Mouse (Mus musculus) left cerebral cortex, postnatal 25 days (tissue): ENCODE measurements at regions not wholly inside any gene's neighbourhood (a gene's known extent, or its start where the extent isn't known, plus 50 kb on each side); places are given as distances from the start of the nearest gene placed in this dataset.
A peak's percentile ranks its signal among the peaks of the same experiment; 100 is the strongest.

Experiments used
- DNase-seq, 2 experiments: peaks; one replicate each; pipeline ENCODE4 v3.0.0; 2022; ENCODE audit warnings: low spot score in 2 of 2, mixed read lengths in 1 of 2
- intact Hi-C: fragments of 180-260 bp; cut with DNase I; formaldehyde crosslinking; loops from one replicate; pipeline ENCODE4 v1.15.1; 2025

DNA sequence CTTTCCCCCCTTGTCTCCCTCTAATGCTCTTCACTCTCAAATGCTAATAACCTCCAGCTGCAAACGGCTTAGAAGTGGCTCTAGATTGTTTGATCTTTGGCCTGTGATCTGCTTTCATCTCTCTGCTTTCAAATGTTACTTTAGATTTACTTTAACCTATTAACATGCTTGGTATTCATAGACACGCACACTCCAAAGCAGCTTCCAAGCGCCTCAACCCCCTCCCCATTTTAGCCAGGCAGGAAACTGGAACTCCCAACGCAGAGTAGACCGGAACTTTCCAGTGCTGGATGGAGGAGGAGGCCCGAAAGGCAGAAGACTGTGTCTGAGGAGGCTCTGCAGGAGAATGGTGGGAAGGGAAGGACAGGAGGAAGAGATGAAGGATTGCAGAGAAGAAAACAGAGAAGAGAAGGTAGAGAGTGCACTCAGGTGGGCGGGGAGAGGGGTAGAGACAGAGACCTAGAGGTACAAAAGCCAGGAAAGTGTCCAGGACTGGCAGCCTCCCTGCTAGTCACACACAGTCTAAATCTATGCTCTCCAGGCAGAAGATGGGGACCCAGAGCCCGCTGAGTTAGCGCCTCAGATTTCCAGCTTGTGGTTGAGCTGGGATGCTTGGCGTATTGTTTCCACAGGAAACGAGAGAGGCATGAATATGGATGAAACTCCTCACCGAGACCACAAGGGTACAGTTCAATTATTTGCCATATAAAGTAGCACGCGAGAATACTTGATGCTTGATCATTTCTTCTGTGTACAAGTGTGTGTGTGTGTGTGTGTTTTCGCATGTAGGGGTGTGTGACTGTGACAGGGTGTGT is 167.6 kb upstream of the Gm4791 start:
- no peak for DNase-seq
- intact Hi-C loops: no loop called here

DNA sequence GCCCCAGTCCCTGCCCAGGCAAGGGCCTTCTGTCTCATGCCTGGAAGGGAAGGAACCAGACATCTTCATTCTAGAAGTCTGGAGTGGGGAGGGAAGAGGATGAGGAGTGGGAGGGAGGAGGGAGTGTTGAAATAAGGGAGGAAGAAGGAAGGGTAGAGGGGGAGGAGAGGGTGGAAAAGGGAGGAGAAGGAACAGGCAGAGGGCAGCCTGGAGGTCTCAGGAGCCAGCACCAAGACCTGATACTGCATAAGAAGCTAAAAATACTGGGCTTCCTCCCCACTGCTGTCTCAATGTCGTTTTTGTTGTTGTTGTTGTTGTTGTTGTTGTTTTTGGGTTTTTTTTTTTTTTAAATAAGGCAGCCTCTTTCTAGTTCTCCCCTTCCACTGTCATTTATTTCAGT is 168.2 kb upstream of the Gm4791 start:
- DNase-seq: no peak
- intact Hi-C loops: no loop called here

GRCm38 (mm10) chr9:46824703-46825102 is 173.8 kb upstream of the Gm4791 start:
- DNase-seq: peak in 1 of 2 experiments; percentile 11
- intact Hi-C loops: no loop called here

GRCm38 (mm10) chr9:46819808-46820207 is 178.7 kb upstream of the Gm4791 start:
- DNase-seq: no peak
- intact Hi-C loops: loop anchor here (5.0 kb wide), 1 partner anchor 428 kb away; no protein-coding TSS in a partner anchor

DNA sequence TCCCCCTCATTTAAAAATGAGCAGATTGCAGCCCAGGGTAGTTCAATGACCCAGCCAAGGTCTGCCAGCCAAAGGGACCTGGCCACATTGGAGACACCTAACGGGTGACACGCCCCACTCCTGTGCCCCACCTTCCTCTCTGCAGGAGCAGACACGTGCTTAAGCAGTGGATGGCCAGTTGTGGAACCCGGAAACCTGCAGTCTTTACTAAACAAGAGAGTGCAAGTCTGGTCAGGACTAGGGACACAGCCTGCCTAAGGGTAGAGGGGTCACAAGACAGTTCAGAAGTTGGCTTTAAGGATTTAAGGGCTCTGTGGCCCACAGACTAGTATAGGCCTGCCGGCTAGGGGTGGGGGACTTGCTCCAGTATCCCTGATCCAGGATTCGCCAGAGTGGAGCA is 179.2 kb upstream of the Gm4791 start:
- intact Hi-C loops: loop anchor here (5.0 kb wide), 1 partner anchor 427 kb away; no protein-coding TSS in a partner anchor
- DNase-seq: no peak

DNA sequence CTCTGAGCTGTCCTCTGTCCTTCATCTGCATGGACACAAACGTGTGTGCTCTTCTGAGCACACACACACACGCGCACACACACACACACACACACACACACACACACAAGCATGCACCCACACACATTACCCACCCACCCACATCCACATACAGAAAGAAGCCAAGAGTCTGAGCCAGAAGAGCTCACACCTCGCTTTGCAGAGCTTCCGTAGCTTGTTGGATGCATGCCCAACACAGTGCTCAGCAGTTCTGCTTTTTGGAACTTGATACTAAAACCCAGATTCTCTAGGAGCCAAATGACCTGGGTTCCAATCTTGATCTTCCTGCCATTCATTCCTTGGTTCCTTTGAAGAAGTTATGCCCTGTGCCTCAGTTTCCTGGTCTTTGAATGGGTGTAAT is 182.4 kb upstream of the Gm4791 start:
- intact Hi-C loops: loop anchor here (5.0 kb wide), 1 partner anchor 424 kb away; no protein-coding TSS in a partner anchor
- peak; percentile 66 to 86 for DNase-seq

DNA sequence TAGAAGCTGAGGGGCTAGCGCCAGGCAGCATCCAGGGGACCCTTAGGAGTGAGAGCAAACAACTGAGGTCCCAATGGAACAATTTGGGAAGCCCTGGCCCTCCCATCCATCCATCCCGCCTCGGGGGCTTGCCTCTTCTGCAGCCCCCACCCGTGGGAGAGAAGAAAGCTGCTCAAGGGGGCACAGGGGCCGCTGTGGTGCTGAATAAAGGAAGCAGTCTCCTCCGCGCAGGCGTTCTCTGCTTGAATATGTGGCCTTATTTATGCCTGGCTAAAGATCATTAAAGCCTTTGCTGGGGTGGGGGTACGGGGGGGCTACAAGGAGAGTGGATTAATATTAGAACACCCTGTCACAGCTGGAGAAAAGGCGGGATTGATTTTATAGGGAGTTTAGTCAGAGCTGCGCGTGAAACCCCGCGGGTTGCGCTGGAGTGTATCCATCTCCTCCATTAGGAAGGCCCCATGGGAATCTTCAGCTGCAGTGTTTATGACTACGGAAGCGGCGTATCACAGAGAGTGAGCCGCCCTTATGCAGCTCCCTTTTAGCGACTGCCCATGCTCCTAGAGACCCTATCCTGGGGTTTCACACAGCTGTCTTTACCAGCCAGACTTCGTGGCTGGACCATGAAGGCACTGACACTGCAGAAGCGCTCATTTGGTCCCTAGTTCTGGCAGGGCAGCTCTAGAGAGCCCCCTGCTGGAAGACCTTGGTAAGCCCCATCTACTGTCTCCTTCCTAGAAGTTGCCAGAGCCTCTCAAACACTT is 183.9 kb upstream of the Gm4791 start:
- intact Hi-C loops: loop anchor here (1.0 to 5.0 kb wide), 2 partner anchors 79 to 422 kb away; no protein-coding TSS in a partner anchor
- peak; percentile 85 to 88 for DNase-seq

- intact Hi-C loops: no loop called here
- no peak for DNase-seq
These were observed 188.3 kb upstream of the Gm4791 start for GRCm38 (mm10) chr9:46810266-46810665.

GRCm38 (mm10) chr9:46795446-46795845 is 203.1 kb upstream of the Gm4791 start:
- no peak for DNase-seq
- intact Hi-C loops: no loop called here

DNA sequence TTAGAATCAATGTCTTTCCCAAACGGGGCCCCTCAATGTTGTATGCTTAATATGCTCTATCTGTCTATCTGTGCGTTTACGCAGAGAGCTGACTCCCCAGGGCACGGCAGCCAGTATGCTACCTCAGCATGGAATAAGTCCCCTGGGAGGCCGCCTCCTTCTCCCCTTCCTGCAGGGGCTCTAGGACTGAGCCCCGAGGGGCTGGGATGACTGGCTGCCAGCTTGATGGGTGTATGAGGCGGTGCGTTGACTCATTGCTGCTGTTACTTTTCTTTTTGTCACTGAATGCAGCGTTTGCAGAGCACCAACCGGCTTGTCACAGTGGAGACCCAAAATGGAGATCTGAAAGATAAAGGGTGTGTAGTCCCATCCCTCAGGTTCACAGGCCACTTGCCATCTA is 209.5 kb upstream of the Gm4791 start:
- DNase-seq: peak; percentile 53 to 77
- intact Hi-C loops: no loop called here

DNA sequence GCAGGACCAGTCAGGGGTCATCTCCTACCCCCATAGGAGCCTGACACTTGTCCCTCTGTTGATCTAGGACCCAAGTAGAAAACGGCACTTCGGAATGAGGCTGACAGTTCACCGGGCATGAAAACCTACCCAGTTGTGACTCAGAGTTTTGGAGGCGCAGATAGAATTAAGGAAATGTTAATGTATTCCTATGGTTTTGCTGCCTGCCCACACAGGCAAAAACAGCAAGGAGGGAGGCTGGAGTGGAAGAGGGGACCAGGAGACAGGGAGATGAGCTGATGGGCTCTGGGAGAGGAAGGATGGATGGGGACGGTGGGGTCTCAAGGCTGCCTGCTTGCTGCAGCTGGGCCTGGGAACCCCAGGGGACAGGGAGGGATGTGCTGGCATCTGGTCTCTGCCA is 210.1 kb upstream of the Gm4791 start:
- DNase-seq: peak; percentile 59 to 89
- intact Hi-C loops: no loop called here

GRCm38 (mm10) chr9:46784355-46784975 is 214.1 kb upstream of the Gm4791 start:
- intact Hi-C loops: no loop called here
- peak; percentile 50 to 85 for DNase-seq

- no peak for DNase-seq
- intact Hi-C loops: no loop called here
These were observed 214.8 kb upstream of the Gm4791 start for GRCm38 (mm10) chr9:46783597-46784354.

GRCm38 (mm10) chr9:46781681-46782080 is 216.9 kb upstream of the Gm4791 start:
- intact Hi-C loops: no loop called here
- no peak for DNase-seq

DNA sequence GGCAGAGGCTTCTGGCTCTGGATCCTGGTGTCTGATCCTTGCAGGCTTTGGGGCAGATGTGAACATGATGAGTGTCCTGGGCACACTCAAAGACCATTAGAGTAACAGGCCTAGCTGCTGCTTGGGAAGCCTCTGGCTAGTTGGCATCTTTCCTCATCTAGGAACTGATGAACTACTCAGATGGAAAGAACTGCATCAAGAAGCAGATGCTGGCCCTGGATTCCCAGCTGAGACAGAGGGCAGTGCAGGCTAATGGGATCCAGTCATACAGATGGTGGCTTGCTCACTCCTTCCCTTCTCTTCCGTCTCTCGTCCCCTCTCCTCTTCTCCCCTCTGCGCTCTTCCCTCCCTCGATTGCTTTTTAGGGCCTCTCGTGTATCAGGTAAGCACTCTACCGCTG is 219.8 kb upstream of the Gm4791 start:
- DNase-seq: no peak
- intact Hi-C loops: no loop called here

DNA sequence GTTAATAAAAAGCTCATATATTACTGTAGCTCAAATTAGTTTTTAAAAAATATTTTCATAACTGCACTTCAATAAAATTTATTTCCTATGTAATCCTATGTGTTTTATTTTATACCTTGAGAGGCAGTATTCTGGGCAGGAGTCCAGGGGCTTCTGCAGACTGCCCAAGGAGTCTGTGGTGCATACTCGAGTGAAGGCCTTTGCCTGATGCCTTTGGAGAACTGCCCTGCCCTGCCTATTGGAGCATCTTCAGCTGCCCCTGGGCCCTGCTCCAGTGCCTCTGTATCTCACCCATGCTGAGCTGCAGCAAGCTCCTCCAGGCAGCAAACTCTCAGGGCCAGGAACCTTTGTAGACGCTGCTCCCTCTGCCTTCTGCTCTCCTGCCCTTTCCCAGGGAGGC is 223.7 kb upstream of the Gm4791 start:
- intact Hi-C loops: no loop called here
- no peak for DNase-seq

DNA sequence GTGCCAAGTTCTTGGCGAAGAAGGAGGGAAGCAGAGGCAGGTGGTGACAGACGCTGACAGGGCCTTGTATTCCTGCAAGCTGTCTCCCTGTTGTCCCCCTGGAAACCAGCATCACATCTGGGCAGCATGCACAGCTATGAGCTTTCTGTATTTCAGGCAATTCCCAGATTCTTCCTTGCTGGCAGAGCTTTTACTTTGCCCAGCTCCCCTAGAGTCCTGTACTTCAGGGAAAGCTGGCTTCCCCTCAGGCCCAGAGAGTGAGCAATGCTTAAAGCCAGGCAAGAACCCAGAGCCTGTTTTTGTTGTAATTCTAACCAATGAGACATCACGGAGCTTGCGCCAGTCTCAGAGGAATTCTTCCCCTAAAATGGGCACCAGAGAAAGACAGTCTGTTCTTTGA is 238.3 kb upstream of the Gm4791 start:
- DNase-seq: peak in 1 of 2 experiments; percentile 50
- intact Hi-C loops: no loop called here

DNA sequence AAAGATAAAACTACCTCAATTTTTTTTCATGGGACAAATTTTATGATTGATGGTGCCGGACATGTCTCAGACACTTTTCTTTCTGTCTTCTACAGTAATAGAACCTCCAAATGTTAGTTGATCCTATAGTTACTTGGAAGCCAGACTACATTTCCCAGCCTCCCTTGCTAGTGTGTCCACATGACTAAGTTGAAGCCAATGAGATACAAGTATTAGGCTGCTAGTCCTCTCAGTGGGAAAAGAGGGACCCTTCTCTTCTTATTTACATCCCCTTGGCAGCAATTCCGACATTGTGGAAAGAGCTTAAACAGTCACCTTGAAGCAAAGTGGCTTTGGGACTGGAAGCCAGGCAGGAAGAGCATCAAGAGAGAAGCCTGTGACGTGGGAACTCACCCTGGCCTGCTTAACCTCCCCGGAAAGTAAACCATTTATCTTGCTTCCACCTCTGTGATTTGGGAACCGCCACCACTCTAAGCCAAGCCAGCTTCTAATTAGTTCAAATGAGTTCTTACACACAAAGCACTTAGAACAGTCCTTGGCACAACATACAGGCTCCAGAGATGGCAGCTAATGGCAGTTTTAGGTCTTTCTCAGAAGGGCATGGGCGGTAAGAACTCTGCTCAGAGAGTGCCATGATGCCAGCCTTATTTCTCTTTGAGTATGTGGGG is 241.4 kb upstream of the Gm4791 start:
- intact Hi-C loops: no loop called here
- DNase-seq: no peak

GRCm38 (mm10) chr9:46751981-46752380 is 246.6 kb upstream of the Gm4791 start:
- intact Hi-C loops: no loop called here

More at GRCm38 (mm10) chr9:46751981-46752380, 246.6 kb upstream of the Gm4791 start:
- DNase-seq: no peak
